Mouse (Mus musculus) CD4-positive, CD25-positive, alpha-beta regulatory T cell, adult 4 months (primary cell): Measurements from ENCODE around the gene Hsd3b6. TPM values are rescaled to one million over a fixed set of nuclear protein-coding genes. Genes with fewer than 3 reads are reported as not detected.
"Not testable (repeated sequence)": the region's sequence is repeated elsewhere in the genome, so short reads cannot be mapped to it uniquely, and the experiment has no call there.

ENCODE experiments used
- ATAC-seq: one replicate; pipeline ENCODE4 v1.8.0; 2017
- polyA plus RNA-seq, 2 experiments: library from polyadenylated mRNA; unstranded; fragments of 100-300 nt; shearing (Covaris generic); gene quantifications; one replicate each; pipeline ENCODE4 v1.2.1; 2017

The Hsd3b6 gene
- not detected for polyA plus RNA-seq

DNA sequence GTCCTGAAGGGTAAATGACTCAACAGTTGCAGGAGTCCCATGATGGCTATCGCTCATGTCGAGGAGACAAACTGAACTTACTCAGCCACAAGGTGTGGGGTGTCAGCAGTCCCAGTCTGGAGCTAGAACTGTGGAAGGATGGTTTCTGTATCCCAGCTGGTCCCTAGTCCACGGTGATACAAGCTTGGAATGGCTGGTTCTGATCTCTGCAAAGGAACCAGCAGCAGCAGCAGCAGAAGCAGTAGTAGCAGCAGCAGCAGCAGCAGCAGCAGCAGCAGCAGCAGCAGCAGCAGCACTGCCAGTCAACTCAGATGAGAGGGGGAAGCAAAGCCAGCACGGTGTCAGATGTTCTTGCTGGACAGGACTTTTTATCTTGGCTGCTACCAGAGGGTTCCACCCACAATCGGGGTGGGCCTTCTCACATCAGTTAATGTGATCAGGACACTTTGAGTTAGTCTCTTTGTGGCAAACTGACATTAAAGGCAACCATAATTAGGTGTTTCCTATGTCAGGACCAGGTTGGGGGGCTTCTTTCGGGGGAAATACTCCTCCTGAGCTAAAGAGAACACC lies at the start of gene Hsd3b6:
Hsd3b6 (minus strand) TSS at position 343 of the 570 bp plus-strand sequence.
- no peak for ATAC-seq

DNA sequence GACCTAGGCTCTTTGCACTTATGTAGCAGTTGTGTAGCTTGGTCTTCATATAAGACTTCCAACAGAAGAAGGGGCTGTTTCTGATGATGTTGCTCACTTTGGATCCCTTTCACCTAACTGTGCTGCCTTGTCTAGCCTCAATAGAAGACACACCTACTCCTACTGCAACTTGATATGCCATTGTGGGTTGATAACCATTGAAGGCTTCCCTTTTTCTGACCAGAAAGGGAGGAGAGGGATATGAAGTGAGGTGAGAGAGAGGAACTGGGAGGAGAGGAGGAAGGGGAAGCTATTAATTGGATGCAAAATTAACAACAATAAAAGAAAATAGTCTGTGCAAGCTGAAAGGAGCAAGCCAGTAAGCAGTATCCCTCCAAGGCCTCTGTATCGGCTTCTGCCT lies 48.6 kb upstream of the Hsd3b6 start:
- no peak for ATAC-seq

DNA sequence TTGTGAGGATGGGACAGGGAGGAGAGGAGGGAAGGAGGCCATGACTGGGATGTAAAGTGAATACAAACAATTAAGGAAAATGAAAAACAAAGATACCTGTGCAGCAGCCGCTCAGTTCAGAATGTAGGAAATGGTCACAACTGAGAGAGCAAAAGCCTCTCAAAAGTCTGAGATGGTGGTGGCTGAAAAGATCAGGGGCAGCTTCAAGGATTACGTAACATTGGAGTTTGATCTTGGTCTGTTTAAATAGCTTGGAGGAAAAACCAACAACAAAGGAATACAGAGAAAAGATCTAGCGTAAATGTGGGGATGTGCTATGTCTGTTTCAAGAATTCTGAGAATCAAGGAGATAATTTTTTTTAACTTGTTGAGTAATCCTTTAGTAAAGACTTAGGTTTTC lies 45.3 kb upstream of the Hsd3b6 start, which contains the start of gene Hsd3b1:
Hsd3b1 (minus strand) TSS at position 219 of the 400 bp plus-strand sequence.
- ATAC-seq: no peak

DNA sequence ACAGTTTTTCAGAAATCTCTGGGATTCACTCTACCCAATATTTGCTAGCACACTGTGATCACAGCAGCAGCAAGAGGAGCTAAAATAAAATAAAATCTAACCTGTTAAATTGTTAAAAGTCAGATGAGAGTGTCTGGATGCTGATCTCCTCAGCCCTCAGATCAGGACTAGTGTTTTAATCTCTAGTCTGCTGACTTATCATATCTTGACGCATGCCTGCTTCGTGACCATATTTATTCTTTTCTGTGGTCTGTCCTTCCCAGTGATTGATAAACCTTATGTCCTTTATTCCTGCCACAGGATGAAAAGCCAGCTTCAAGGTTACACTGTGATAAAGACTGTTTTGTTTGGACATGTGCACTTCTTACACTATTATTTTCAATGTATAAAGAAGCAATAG lies 43.8 kb upstream of the Hsd3b6 start:
- no peak for ATAC-seq

GRCm38 (mm10) chr3:98856892-98857291 lies 42.6 kb upstream of the Hsd3b6 start:
- ATAC-seq: no peak

- ATAC-seq: no peak
Observed at GRCm38 (mm10) chr3:98855160-98855559, 40.9 kb upstream of the Hsd3b6 start.

DNA sequence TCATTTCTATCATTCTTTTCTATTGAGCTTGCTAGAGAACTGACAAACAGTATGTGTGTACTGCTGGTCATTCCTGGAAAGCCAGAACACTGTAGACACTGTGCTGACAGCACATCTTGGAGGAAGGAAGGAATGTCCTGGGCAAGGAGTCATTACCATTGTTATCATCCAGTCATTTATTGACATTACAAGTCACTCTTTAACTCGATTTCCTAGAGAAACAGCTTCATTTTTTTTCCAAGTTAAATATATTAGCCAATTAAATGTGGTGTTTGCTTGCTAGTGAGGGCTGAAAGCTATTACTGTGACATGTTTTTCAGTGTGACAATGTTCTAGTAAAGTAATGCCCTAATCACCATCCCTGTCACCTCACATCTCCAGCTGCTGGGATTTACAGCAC lies 39.4 kb upstream of the Hsd3b6 start:
- ATAC-seq: no peak

- ATAC-seq: no peak
Observed at GRCm38 (mm10) chr3:98853051-98853450, 38.8 kb upstream of the Hsd3b6 start.

DNA sequence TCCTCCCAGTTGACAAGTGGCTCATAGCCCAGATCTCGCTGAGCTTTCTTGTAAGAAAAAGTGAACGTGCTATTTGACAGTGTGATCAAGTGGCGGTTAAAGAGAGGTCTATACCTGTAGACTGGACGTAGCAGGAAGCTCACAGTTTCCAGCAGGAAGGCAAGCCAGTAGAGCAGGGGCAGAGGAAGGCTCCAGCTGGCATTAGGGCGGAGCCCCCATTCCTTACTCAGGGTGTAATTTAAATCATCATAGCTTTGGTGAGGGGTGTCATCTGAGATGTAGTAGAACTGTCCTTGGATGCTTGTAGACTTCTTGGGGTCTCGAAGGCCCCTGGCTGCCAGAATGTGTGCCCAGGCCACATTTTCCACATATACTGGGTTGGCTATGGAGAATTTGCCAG lies 38.4 kb upstream of the Hsd3b6 start:
- no peak for ATAC-seq

DNA sequence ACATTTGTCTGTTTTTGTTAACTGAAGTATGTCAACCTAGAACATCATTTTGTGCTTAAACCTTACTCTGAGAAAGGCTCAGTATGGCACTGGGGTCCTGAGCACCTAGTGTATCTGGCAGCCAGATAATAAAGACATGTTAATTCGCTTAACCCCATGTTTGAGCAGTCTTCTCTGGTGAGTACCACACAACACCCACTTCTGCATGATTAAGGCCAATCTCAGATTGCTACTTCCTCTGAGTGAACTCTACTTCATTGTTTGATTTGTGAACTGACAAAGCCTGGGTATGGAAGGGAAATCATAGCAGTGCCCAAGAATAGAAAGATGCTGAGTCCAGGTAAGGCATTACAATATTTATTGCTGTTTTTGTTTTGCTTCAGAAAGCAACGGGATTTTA lies 37.6 kb upstream of the Hsd3b6 start:
- no peak for ATAC-seq

DNA sequence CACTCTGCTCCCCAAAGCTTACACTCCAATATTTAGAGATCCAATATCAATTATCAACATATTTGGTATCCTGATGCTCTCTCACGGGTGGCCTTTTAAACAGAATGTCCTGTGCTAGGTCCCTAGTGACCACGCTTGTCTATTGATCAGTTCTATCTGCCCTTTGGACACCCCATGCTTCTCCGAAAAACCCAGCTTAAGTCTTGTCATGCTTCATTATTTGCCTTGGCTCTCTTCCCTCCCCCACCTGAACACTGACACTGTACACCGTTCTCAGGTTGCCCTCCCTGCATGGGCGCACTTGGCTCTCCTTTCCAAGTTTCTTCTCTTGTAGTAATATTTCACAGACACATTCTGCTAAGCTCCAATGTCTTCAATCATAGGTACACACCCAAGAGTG lies 36.0 kb upstream of the Hsd3b6 start:
- no peak for ATAC-seq

DNA sequence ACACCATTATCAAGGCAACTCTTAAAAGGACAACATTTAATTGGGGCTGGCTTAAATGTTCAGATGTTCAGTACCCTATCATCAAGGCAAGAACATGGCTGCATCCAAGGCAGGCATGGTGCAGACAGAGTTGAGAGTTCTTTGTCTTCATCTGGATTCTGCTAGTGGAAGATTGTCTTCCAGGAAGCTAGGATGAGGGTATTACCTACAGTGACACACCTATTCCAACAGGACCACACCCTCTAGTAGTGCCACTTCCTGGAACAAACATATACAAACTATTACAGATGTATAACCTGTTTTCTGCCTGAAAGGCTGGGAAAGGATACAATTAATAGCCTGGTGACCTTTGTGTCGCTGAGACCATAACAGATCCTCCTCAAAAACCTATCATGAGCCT lies 34.7 kb upstream of the Hsd3b6 start:
- no peak for ATAC-seq

- not testable (repeated sequence) for ATAC-seq
Observed at GRCm38 (mm10) chr3:98812653-98813052, 1.6 kb downstream of the Hsd3b6 start.

DNA sequence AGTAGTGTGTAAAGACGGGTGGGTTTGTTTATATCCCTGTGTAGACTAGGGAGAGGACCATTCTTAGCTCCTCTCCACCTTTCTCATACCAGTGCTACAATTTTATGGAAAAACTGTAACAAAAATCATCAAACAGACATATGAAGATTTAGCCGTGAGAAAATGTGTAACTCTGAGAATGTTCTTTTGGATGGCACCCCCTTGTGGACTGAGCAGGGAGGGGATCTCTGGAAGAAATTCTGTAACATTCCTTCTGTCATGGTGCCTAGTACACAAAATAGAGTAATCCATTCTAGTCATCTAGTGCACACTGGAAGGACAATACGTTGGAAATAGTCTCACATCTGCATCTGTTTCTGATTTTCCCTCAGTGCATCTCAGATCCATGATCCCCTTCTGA lies 9.2 kb downstream of the Hsd3b6 start:
- not testable (repeated sequence) for ATAC-seq

DNA sequence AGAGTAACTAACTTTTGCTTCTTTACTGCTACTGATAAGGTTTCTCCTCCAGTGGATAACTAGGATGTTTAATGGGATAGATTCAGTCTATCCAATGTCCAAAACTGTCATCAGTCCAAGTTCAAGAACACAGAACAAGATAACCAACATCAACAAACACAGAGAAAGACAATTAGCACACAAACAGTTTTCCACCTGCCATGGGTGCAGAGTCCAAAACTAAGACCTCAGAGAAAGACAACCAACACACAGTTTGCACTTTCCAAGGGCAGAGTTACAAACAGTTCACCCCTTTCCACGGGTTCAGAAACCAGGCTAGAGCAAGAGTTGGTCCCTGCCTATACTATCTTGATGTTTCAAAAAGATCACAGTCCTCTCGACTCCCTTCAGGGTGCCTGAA lies 27.7 kb downstream of the Hsd3b6 start:
- ATAC-seq: no peak

GRCm38 (mm10) chr3:98782181-98782868 lies 31.9 kb downstream of the Hsd3b6 start:
- ATAC-seq: no peak

DNA sequence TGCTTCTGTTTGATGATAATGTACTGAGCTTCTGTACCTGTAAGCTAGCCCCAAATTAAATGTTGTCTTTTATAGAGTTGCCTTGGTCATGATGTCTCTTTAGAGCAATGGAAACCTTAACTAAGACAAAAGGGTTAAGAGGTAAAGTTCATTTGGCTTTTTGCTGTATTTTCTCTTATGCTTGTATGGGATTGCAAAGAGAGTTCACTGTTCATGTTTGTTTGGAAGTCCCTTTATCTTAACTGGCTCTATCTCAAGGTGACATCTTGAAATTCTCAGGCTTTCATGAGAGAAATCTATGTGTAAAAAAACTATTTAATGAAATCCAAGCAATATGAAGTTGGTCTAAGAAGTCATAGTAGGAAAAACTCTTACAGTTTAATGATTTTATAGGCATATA lies 33.3 kb downstream of the Hsd3b6 start:
- no peak for ATAC-seq

GRCm38 (mm10) chr3:98764155-98764554 lies 50.1 kb downstream of the Hsd3b6 start:
- no peak for ATAC-seq

DNA sequence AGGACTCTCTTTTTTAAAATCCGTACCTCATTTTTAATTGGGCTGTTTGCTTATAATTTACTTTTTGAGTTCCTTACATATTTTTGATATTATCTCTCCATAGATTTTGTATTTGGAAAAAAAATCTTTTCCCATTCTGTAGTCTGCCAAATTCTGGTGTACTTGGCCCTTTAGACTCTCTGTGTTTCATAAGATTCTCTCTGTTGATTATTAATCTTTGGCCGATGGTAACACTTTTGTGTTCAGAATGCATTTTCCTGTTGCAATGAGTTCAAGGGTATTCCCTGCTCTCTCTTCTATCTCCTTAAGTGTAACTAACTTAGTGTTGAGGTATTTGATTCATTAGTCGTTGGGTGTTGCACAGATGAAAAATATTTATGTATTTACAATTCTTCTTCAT lies 57.4 kb downstream of the Hsd3b6 start:
- ATAC-seq: no peak

Other genes starting within 250 kb of the Hsd3b6 start
- gene Gm10681, start 225.6 kb downstream of the Hsd3b6 start, polyA plus RNA-seq: not detected
- not detected for gene Hsd3b5, start 184.2 kb downstream of the Hsd3b6 start, polyA plus RNA-seq
- gene Hsd3b2, start 89.9 kb downstream of the Hsd3b6 start, polyA plus RNA-seq: not detected
- gene Hsd3b3, start 51.3 kb downstream of the Hsd3b6 start, polyA plus RNA-seq: under 1 TPM in 1 of 2 experiments, not detected in 1; 0.11 TPM
- gene Hsd3b1, start 45.4 kb upstream of the Hsd3b6 start, polyA plus RNA-seq: not detected
- gene Hao2, start 78.8 kb upstream of the Hsd3b6 start, polyA plus RNA-seq: not detected